Mouse (Mus musculus): ENCODE data around the gene Esam. TPM values are rescaled to one million over a fixed set of nuclear protein-coding genes. Genes with fewer than 3 reads are reported as not detected.

Esam gene
- polyA plus RNA-seq, 1 experiment from 2014 or later: 76.9 TPM

Other genes with a start within 250 kb of the Esam start
- gene Ccdc15, start 179.6 kb upstream of the Esam start, polyA plus RNA-seq (2015; fragmentation: Nextera tagmentation; extraction: Ambion mirVana): 4.3 and 4.6 TPM in 2 replicates
- 0.09 TPM in 2 replicates for gene Hepacam, start 160.7 kb upstream of the Esam start, polyA plus RNA-seq (2015; fragmentation: Nextera tagmentation; extraction: Ambion mirVana)
- gene Robo4, start 126.2 kb upstream of the Esam start, polyA plus RNA-seq (2015; fragmentation: Nextera tagmentation; extraction: Ambion mirVana): 9.2 and 10.8 TPM in 2 replicates
- 0.11 and 0.13 TPM in 2 replicates for gene Robo3, start 94.8 kb upstream of the Esam start, polyA plus RNA-seq (2015; fragmentation: Nextera tagmentation; extraction: Ambion mirVana)
- gene Msantd2, start 38.8 kb upstream of the Esam start, polyA plus RNA-seq (2015; fragmentation: Nextera tagmentation; extraction: Ambion mirVana): 9.5 and 14.8 TPM in 2 replicates
- gene Vsig2, start 11.2 kb downstream of the Esam start, polyA plus RNA-seq (2015; fragmentation: Nextera tagmentation; extraction: Ambion mirVana): 2.3 and 2.5 TPM in 2 replicates
- 5.9 and 6.3 TPM in 2 replicates for gene Nrgn, start 24.8 kb downstream of the Esam start, polyA plus RNA-seq (2015; fragmentation: Nextera tagmentation; extraction: Ambion mirVana)
- 9.0 and 10.2 TPM in 2 replicates for gene Siae, start 27.6 kb downstream of the Esam start, polyA plus RNA-seq (2015; fragmentation: Nextera tagmentation; extraction: Ambion mirVana)
- gene Spa17, start 85.6 kb downstream of the Esam start, polyA plus RNA-seq (2015; fragmentation: Nextera tagmentation; extraction: Ambion mirVana): 5.7 and 9.3 TPM in 2 replicates
- gene Tbrg1, start 129.2 kb downstream of the Esam start, polyA plus RNA-seq (2015; fragmentation: Nextera tagmentation; extraction: Ambion mirVana): 94.8 and 102 TPM in 2 replicates
- 0.05 and 0.08 TPM in 2 replicates for gene Panx3, start 141.2 kb downstream of the Esam start, polyA plus RNA-seq (2015; fragmentation: Nextera tagmentation; extraction: Ambion mirVana)
- not detected in 2 replicates for gene Olfr160, start 188.2 kb downstream of the Esam start, polyA plus RNA-seq (2015; fragmentation: Nextera tagmentation; extraction: Ambion mirVana)
- gene Olfr874, start 217.0 kb downstream of the Esam start, polyA plus RNA-seq (2015; fragmentation: Nextera tagmentation; extraction: Ambion mirVana): not detected in 2 replicates
- gene Olfr875, start 243.8 kb downstream of the Esam start, polyA plus RNA-seq (2015; fragmentation: Nextera tagmentation; extraction: Ambion mirVana): not detected in 2 replicates